Mouse (Mus musculus): ENCODE measurements around the gene Smcr8.

DNA sequence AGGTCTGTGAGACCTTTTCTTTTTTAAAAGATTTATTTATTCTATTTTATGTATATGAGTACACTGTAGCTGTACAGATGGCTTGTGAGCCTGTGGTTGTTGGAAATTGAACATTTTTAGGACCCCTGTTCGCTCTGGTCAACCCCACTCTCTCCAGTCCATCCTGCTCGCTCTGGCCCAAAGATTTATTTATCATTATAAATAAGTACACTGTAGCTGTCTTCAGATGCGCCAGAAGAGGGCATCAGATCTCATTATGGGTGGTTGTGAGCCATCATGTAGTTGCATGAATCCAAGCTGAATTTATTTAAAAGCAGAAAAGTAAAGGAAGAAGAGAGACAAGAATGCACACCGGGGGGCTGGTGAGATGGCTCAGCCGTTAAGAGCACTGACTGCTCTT is 42.1 kb upstream of the Smcr8 start:
- peak; percentile 39 for TF ChIP-seq CTCF (IDR thresholded peaks at IDR 0.05)
- no peak for TF ChIP-seq POLR2A (IDR thresholded peaks at IDR 0.05; ENCODE audit: insufficient read depth, low read depth, low read length)
